Mouse (Mus musculus) limb, embryonic 15.5 days (tissue): Measurements from ENCODE around the gene Fads2. TPM values are rescaled to one million over a fixed set of nuclear protein-coding genes. Genes with fewer than 3 reads are reported as not detected.

Experiments used
- ATAC-seq: fragments of 200-750 bp; cut with Nextera tagmentation; 2 replicates; pipeline ENCODE4 v1.8.0; 2017; ENCODE audit warnings: low read depth, moderate TSS enrichment; ENCODE audit not compliant: insufficient number of reproducible peaks, low FRiP score, low TSS enrichment
- H3K27ac ChIP-seq: fragments of 300-500 bp; sonication (generic); 2 replicates; pipeline ENCODE4 v1.5.1; 2015; ENCODE audit warnings: moderate library complexity, mild to moderate bottlenecking, inconsistent platforms
- H3K27me3 ChIP-seq: fragments of 300-500 bp; sonication (generic); 2 replicates; pipeline ENCODE4 v1.6.1; 2015; ENCODE audit warnings: inconsistent platforms
- H3K36me3 ChIP-seq: fragments of 300-500 bp; sonication (generic); 2 replicates; pipeline ENCODE4 v1.6.1; 2015; ENCODE audit warnings: inconsistent platforms
- H3K4me1 ChIP-seq: fragments of 300-500 bp; sonication (generic); 2 replicates; pipeline ENCODE4 v1.6.1; 2015; ENCODE audit warnings: inconsistent platforms
- H3K4me2 ChIP-seq: fragments of 300-500 bp; sonication (generic); 2 replicates; pipeline ENCODE4 v1.6.1; 2015; ENCODE audit warnings: mild to moderate bottlenecking, inconsistent platforms
- H3K4me3 ChIP-seq: fragments of 300-500 bp; sonication (generic); 2 replicates; pipeline ENCODE4 v1.5.1; 2015; ENCODE audit warnings: mild to moderate bottlenecking, inconsistent platforms
- H3K9ac ChIP-seq: fragments of 300-500 bp; sonication (generic); 2 replicates; pipeline ENCODE4 v1.6.1; 2015; ENCODE audit warnings: inconsistent platforms
- H3K9me3 ChIP-seq: fragments of 300-500 bp; sonication (generic); 2 replicates; pipeline ENCODE4 v1.6.1; 2016; ENCODE audit warnings: inconsistent platforms
- WGBS: fragments of 180-500 bp; shearing (Covaris S2); methylation state at CpG from one replicate; pipeline ENCODE4 v1.1.7; 2015; 5-methylcytosine and 5-hydroxymethylcytosine counted together
- polyA plus RNA-seq: library from polyadenylated mRNA; unstranded; fragments of >200 nt; fragmentation: Nextera tagmentation; extraction: Ambion mirVana; gene quantifications from 2 replicates; pipeline ENCODE4 v1.2.1, GENCODE M21; 2015

Fads2 gene
- polyA plus RNA-seq, 1 experiment from 2014 or later, result 63.8 TPM

- Histone ChIP-seq H3K4me2 (no peak overlapping the region), H3K9me3 (no peaks in the 10 kb centered on the region)
- WGBS, result 66% methylated on average over 9 of the region's 9 CpGs
These were observed 42.6 kb downstream of the Fads2 start for GRCm38 (mm10) chr19:10058876-10059427.

GRCm38 (mm10) chr19:10058352-10058825 is 43.2 kb downstream of the Fads2 start:
- Histone ChIP-seq H3K27me3 (no peaks in the 10 kb centered on the region), H3K27ac (peak overlapping the region; percentile 61), H3K4me3 (no peak overlapping the region), H3K4me1 (peaks cover 14% of the 10 kb centered on the region), H3K9ac (no peak overlapping the region), H3K36me3 (peaks cover 58% of the 10 kb centered on the region), H3K4me2 (no peak overlapping the region), H3K9me3 (no peaks in the 10 kb centered on the region)
- 80% methylated on average over 1 of the region's 1 CpGs for WGBS
- ATAC-seq, result no peak

More at GRCm38 (mm10) chr19:10058876-10059427, 42.6 kb downstream of the Fads2 start:
- Histone ChIP-seq H3K36me3 (peaks cover 58% of the 10 kb centered on the region), H3K27ac (no peak overlapping the region), H3K27me3 (no peaks in the 10 kb centered on the region), H3K4me3 (no peak overlapping the region), H3K9ac (no peak overlapping the region), H3K4me1 (peaks cover 14% of the 10 kb centered on the region)
- ATAC-seq, result no peak

GRCm38 (mm10) chr19:10057486-10058351 is 43.8 kb downstream of the Fads2 start:
- no peak overlapping the region for H3K9ac ChIP-seq
- no peak overlapping the region for H3K4me3 ChIP-seq
- no peak for ATAC-seq
- 54% methylated on average over 11 of the region's 11 CpGs for whole genome bisulfite sequencing
- H3K36me3 ChIP-seq, result peaks cover 60% of the 10 kb centered on the region
- peak overlapping the region; percentile 61 for H3K27ac ChIP-seq
- peaks cover 14% of the 10 kb centered on the region for H3K4me1 ChIP-seq
- no peaks in the 10 kb centered on the region for H3K9me3 ChIP-seq
- no peaks in the 10 kb centered on the region for H3K27me3 ChIP-seq
- no peak overlapping the region for H3K4me2 ChIP-seq

DNA sequence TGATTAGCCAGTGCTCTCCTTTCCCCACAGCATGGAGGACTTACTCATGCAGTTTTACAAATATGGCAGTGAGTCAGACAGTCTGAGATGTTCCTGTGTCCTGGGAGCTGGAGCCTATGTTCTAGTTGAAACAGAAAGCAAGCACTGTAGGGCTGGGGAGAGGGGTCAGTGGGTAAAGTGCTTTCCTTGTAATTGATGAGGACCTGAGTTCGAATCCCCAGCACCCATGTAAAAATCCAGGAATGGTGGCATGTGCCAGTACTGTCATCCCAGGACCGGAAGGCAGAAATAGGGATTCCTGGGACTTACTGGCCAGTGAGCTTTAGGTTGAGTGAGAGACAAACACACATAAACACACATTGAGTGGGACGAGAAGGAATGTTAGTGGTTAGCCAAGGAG is 44.9 kb downstream of the Fads2 start:
- Histone ChIP-seq H3K27me3 (no peaks in the 10 kb centered on the region), H3K4me2 (no peak overlapping the region), H3K27ac (no peak overlapping the region), H3K4me1 (peaks cover 14% of the 10 kb centered on the region), H3K9me3 (no peaks in the 10 kb centered on the region), H3K4me3 (no peak overlapping the region), H3K36me3 (peaks cover 54% of the 10 kb centered on the region), H3K9ac (no peak overlapping the region)
- no peak for ATAC-seq
- 92% methylated on average over 3 of the region's 3 CpGs for WGBS

DNA sequence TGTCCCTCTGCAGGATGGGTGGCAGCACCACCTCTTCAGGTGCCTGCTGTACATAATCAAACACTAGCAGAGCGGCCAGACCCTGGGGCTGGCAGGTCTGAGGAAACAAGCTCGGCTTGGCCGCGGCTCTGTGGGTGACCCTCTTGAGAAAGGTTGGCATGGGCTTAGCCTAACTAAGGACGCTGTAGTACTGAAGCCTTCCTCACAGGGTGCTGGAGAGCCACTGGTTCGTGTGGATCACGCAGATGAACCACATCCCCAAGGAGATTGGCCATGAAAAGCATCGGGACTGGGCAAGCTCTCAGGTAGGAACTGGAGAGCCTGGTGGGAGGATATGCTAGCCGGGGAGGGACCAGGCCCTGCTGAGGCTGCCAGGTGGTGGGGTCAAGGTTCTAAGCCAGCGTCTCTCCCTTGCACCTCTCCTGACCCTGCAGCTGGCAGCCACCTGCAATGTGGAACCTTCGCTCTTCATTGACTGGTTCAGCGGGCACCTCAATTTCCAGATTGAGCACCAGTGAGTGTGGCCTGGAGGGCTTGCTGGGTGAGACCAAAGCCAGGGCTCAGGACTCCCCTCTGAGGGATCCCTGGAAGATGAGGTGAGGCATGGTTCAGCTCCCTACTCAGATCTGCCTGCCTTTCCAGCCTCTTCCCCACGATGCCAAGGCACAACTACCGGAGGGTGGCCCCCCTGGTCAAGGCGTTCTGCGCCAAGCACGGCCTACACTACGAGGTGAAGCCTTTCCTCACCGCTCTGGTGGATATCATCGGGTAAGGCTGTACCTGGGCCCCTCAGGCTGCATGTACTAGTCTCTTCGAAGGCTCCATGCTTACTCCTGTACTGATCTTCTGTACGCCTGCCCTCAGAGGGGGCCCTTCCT is 45.5 kb downstream of the Fads2 start:
- H3K4me1 ChIP-seq, result peaks cover 14% of the 10 kb centered on the region
- H3K4me3 ChIP-seq, result no peak overlapping the region
- no peak overlapping the region for H3K4me2 ChIP-seq
- WGBS, result 85% methylated on average over 22 of the region's 22 CpGs
- H3K36me3 ChIP-seq, result peaks cover 48% of the 10 kb centered on the region
- no peak overlapping the region for H3K9ac ChIP-seq
- no peaks in the 10 kb centered on the region for H3K9me3 ChIP-seq
- no peaks in the 10 kb centered on the region for H3K27me3 ChIP-seq
- ATAC-seq, result no peak
- H3K27ac ChIP-seq, result no peak overlapping the region

DNA sequence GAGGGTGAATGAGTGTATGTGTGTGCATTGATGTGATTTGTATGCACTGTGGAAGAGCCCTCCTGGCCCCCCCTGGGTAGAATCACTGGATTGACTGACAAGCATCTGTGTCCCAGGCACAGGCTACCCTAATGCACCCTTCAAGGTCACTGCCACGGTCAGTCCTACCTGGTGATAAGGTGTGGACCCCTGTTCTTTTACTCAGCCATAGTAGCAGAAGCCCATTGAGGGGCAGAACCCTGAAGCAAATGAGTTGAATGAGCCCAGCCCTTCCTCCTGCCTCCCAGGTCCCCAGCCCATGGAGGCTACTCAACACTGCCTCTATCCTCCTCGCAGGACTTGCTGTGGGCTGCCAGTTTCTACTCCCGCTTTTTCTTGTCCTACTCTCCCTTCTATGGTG is 46.3 kb downstream of the Fads2 start:
- Histone ChIP-seq H3K9ac (no peak overlapping the region), H3K4me2 (no peak overlapping the region), H3K27ac (no peak overlapping the region), H3K27me3 (no peaks in the 10 kb centered on the region), H3K4me1 (peaks cover 14% of the 10 kb centered on the region), H3K36me3 (peaks cover 48% of the 10 kb centered on the region), H3K9me3 (no peaks in the 10 kb centered on the region), H3K4me3 (no peak overlapping the region)
- 90% methylated on average over 3 of the region's 3 CpGs for WGBS
- ATAC-seq, result no peak

DNA sequence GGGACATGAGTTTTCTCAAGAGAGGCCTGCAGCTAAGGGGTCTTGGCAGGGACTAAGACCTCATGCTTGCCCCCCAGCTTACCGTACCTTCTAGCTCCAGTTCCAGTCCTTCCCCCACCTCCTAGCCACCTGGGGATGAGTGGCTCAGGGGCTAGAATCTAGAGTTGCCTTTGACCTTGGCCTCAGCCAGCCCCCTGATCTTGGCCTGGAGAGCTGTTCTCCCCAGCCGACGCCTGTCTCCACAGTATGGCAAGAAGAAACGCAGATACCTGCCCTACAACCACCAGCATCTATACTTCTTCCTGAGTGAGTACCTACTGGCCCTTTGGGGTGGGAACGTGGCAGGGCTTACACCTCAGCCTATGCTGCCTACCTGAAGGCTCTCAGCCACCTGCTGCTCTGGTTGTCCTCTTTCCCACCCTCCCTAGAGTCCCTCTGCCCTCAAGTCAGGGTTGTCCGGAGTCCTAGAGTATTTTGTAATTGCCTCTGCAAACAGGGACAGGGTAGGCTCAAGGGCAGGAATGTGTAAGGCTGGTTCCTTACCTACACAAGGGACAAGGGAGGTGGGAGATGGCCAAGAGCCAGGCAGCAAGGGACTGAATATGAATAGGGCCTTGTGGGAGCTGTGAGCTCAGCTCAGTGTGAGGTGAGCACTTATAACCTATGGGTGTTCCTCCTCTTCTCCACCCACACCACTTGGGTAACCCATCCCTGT is 47.0 kb downstream of the Fads2 start:
- Histone ChIP-seq H3K9ac (no peak overlapping the region), H3K4me1 (peaks cover 16% of the 10 kb centered on the region), H3K27ac (no peak overlapping the region), H3K9me3 (no peaks in the 10 kb centered on the region), H3K4me2 (no peak overlapping the region), H3K4me3 (no peak overlapping the region), H3K36me3 (peaks cover 48% of the 10 kb centered on the region), H3K27me3 (no peaks in the 10 kb centered on the region)
- ATAC-seq, result no peak
- WGBS, result 79% methylated on average over 6 of the region's 6 CpGs

- Histone ChIP-seq H3K27ac (no peak overlapping the region), H3K9ac (no peak overlapping the region), H3K36me3 (peaks cover 48% of the 10 kb centered on the region), H3K27me3 (no peaks in the 10 kb centered on the region), H3K4me2 (no peak overlapping the region), H3K9me3 (no peaks in the 10 kb centered on the region), H3K4me3 (no peak overlapping the region), H3K4me1 (peaks cover 19% of the 10 kb centered on the region)
- WGBS, result 89% methylated on average over 10 of the region's 10 CpGs
- ATAC-seq, result no peak
These were observed 47.8 kb downstream of the Fads2 start for GRCm38 (mm10) chr19:10053692-10054260.

DNA sequence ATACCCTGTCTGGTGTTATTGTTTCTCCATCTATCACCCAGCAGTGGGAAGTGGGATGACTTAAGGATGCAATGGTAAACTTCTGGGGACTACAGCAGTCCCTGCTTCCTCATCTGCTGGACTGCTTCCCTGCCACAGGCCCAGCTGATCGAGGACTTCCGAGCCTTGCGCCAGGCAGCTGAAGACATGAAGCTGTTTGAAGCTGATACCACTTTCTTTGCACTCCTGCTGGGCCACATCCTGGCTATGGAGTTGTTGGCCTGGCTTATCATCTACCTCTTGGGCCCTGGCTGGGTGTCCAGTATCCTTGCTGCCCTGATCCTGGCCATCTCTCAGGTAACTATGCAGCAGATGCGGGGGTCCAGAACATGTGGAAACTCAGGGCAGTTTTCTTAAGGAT is 48.8 kb downstream of the Fads2 start:
- WGBS, result 92% methylated on average over 4 of the region's 4 CpGs
- H3K4me1 ChIP-seq, result peaks cover 9% of the 10 kb centered on the region

GRCm38 (mm10) chr19:10050438-10050837 is 51.1 kb downstream of the Fads2 start:
- peaks cover 30% of the 10 kb centered on the region for H3K36me3 ChIP-seq
- H3K4me1 ChIP-seq, result peaks cover 20% of the 10 kb centered on the region
- H3K27ac ChIP-seq, result no peak overlapping the region
- WGBS, result 62% methylated on average over 2 of the region's 2 CpGs
- no peak overlapping the region for H3K9ac ChIP-seq
- no peaks in the 10 kb centered on the region for H3K9me3 ChIP-seq
- ATAC-seq, result no peak
- no peak overlapping the region for H3K4me2 ChIP-seq
- no peaks in the 10 kb centered on the region for H3K27me3 ChIP-seq
- H3K4me3 ChIP-seq, result no peak overlapping the region

More for the DNA sequence above, 48.8 kb downstream of the Fads2 start:
- Histone ChIP-seq H3K4me3 (no peak overlapping the region), H3K9ac (no peak overlapping the region), H3K36me3 (peaks cover 42% of the 10 kb centered on the region), H3K27me3 (no peaks in the 10 kb centered on the region), H3K9me3 (no peaks in the 10 kb centered on the region), H3K27ac (no peak overlapping the region), H3K4me2 (no peak overlapping the region)
- no peak for ATAC-seq

DNA sequence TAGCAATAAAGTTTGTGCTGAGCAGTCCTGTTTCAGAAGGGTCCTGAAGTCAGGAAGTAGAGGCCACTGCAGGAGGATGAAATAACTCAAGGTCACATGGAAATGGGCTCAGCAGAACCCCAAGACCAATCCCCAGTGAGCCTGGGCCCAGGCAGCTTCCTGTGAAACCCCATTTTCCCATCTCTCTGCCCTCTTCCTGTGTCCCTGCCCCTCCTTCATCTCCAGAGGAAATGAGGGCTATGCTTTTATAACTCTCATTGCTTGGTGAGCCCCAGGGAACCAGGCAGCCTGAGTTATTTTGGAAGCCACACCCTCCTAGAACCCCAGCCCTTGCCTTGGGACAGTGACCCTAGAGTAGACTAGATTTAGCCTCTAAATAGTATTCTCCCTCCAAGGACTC is 52.0 kb downstream of the Fads2 start:
- peaks cover 21% of the 10 kb centered on the region for H3K36me3 ChIP-seq
- no peak overlapping the region for H3K4me3 ChIP-seq
- no peak for ATAC-seq
- H3K4me2 ChIP-seq, result no peak overlapping the region
- H3K9me3 ChIP-seq, result no peaks in the 10 kb centered on the region
- no peaks in the 10 kb centered on the region for H3K27me3 ChIP-seq
- peaks cover 20% of the 10 kb centered on the region for H3K4me1 ChIP-seq
- H3K27ac ChIP-seq, result no peak overlapping the region
- H3K9ac ChIP-seq, result no peak overlapping the region
